Mouse (Mus musculus) layer of hippocampus, postnatal 10 days (tissue): ENCODE measurements around the gene Slc30a1. TPM values are rescaled to one million over a fixed set of nuclear protein-coding genes. Genes with fewer than 3 reads are reported as not detected.

Experiments used
- DNase-seq, 2 experiments: peaks; one replicate each; pipeline ENCODE4 v3.0.0; 2021; ENCODE audit warnings: low spot score in 2 of 2
- long read RNA-seq: library from polyadenylated mRNA; stranded (forward); transcript quantifications from one replicate; pipeline ENCODE4 v2.0.0, GENCODE M21; 2023
- total RNA-seq, 2 experiments: library from RNA; stranded (reverse); gene quantifications; 2 replicates each; pipeline ENCODE4 v1.2.3; 2021

Slc30a1 gene
- 10 to 100 TPM; 27.5 to 36.4 TPM for total RNA-seq
- long read RNA-seq, full-length matches to known transcripts = 13 of 17 reads
- long read RNA-seq, partial matches to known transcripts = 0 of 17 reads
- long read RNA-seq, other reads (novel, unspliced or antisense) = 4 of 17 reads

DNA sequence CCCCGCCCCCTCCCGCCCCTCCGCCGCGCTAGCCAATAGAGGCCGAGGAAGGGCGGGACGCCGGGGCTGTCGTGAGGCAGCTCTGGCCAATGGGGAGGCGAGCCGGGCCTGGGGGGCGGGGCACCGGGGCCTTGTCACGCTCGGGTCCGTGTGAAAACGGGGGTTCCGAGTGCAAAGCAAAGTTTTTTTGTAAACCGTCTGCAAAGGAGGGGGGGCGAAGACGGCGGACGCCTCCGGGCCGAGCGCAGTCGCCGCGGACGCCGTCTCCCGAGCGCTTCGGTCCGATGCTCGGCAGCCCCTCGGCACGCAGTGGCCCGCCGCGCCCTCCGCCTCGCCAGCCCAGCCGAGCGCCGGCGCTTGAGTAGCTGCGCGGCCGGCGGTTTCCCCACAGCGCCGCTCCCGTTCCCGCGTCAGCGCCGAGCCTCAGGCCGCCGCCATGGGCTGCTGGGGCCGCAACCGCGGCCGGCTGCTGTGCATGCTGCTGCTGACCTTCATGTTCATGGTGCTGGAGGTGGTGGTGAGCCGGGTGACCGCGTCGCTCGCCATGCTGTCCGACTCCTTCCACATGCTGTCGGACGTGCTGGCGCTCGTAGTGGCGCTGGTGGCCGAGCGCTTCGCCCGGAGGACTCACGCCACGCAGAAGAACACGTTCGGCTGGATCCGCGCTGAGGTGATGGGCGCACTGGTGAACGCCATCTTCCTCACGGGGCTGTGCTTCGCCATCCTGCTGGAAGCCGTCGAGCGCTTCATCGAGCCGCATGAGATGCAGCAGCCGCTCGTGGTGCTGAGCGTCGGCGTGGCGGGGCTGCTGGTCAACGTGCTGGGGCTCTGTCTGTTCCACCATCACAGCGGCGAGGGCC lies at the start of gene Slc30a1:
Slc30a1 (plus strand) TSS at position 197 of the 860 bp plus-strand sequence.
- DNase-seq = peak; percentile 99 to 100

DNA sequence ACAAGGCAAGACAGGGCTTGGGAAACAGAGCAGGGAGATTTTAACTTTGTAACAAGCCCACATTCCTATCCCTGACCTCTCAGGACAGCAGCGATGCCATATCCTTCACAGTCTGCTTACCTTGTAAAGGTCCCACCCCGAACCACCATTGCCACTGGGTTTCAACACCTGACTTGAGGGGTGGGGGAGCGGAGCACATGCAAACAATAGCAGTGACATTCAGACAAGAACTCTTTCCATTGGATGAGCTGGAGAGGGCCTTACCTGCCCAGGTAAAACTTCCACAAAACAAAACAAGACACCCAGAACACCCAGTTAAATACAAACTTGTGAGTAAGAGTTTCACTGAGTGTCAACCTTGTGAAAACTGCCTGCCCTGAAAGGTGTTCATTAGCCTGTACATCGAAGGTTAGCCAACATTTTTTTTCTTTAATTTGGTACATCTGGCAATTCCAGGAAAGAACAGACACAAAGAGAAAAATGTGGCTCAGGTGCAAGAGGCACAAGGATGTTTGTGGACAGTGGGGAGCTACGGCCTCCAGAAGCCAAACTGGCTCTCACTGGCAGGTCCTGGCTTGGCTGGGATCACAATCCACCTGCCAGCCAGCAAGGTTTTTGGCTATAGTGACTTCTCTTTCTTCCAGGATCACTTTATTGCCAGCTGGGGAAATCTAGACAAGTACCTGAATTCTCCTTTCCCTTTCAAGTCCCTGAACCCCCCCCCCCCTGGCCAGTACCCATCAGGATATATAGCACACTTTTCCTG lies 49.5 kb upstream of the Slc30a1 start:
- DNase-seq = no peak

DNA sequence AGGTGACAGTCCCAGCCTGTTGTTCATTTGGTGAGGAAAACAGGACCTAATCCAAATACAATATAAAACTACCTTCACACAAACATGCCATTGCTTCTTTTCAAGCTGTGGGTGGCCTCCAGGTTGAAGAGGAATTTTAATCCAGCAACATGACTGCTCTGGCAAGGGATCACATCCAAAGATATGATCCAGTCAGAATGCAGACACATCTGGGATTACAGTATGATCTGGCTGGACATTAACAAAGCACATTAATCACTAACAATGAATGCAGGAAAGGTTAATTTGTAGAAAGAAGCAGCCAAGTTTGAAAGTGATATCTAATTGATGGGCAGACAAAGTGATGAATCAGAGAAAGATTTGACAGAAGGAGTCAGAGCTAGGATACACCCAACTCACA lies 48.4 kb upstream of the Slc30a1 start:
- no peak for DNase-seq

- no peak for DNase-seq
Observed at GRCm38 (mm10) chr1:191859847-191860246, 46.7 kb upstream of the Slc30a1 start.

DNA sequence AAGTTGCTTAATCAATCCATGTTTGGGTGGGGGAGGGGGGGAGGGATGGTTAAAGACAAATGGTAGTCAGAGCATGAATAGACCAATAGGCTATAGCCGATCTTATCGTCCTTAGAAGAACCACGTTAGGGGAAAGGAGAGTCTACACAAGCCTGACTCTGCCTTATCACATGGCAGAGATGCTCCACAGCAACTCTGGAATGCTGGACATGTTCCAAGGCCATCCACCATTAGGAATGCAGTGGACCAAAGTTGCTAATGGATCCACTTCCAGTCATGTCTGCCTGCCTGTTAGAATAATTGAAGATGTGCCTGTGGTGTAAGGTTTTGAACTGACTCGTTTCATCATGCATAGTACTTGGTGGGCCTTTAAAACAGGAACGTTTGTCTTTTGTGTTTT lies 45.3 kb upstream of the Slc30a1 start:
- DNase-seq = no peak

- peak; percentile 45 to 49 for DNase-seq
Observed at GRCm38 (mm10) chr1:191863833-191864550, 42.6 kb upstream of the Slc30a1 start.

DNA sequence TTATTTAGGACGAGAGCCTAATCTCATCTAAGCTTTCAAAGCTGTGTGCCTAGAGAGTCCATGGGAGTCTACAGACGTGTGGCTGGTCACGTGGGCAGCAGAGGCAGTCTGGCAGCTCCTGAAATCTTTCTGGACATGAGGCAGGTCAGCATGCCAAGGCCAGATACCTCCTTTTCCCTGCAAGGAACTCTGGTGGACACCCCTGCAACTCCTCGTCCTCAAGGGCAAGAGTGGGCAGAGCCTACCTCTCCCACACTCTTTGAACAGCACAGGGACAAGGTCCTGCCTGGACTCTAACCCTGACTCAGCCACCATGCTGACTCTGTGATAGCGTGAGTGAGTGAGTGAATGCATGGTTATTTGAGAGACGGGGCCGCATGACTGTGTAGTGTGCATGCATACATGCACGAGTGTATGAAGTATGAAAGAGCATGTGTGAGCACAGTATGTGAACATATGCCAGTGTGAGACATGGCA lies 42.0 kb upstream of the Slc30a1 start:
- DNase-seq = no peak

GRCm38 (mm10) chr1:191872076-191872710 lies 34.4 kb upstream of the Slc30a1 start:
- DNase-seq = no peak

DNA sequence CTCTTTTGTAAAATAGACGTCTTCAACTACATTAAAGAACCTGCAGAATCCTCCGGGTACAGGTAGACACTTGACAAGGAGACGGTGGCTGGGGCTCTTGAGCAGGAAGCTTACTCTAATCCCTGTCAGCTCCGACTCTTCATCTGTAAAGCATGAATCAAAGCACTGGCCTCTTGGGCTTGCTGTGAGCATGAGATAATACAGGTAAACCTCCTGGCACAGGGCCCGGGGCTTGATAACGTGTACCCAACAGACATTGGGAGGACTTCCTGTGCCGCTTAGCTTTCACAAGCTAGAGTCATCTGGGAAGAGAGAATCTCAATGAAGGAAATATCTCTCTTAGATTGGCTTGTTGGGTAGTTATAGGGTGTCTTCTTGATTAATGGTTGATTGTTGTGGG lies 31.6 kb upstream of the Slc30a1 start:
- no peak for DNase-seq

DNA sequence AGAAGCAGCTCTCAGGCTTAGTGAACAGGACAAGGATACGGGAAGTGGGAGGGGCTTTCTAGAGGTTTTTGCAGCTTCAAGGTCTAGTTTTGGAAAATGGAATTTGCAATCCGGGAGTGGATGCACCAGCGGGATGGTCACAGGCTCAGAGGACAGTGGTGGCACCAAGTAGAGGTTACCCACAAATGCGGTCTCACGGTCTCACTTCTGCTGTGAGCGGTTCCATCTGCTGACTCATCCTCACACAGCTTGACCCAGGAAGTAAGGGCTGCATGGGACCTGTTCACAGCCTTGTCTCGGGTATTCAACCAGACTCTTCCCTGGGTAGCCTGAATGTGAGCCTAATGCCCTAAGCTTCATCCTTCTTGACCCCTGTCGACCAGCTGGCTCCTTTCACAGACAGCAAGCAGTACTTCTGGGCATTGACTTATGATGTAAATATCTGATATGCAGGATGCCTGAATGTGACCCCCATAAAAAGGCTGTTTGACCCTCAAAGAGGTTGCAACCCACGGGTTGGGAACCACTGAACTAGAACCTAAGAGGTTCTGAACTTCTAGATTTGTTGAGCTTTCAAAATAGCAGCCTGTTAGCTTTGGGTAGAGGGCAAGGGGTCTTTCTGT lies 30.8 kb upstream of the Slc30a1 start:
- DNase-seq = no peak

- DNase-seq = no peak
Observed at GRCm38 (mm10) chr1:191877681-191878080, 28.9 kb upstream of the Slc30a1 start.

DNA sequence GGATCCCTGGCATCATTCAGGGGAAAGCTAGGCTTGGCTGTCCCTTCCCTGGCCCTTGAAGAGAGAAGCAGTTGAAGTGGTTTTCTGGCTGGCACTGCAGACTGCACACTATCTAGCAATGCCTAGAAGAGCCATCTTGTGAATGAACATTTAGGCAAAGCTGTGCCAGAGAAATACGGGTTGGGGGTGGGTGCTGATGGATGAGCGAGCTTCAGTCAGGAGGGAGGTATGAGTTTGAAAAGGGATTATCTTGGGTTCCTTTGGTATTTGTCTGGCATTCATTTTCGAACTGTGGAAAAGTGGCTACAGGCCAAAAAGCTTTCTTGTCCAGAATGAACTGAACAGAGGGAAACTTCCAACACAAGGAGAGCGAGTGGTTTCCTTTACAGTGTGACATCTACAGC lies 28.0 kb upstream of the Slc30a1 start:
- peak; percentile 32 for DNase-seq

DNA sequence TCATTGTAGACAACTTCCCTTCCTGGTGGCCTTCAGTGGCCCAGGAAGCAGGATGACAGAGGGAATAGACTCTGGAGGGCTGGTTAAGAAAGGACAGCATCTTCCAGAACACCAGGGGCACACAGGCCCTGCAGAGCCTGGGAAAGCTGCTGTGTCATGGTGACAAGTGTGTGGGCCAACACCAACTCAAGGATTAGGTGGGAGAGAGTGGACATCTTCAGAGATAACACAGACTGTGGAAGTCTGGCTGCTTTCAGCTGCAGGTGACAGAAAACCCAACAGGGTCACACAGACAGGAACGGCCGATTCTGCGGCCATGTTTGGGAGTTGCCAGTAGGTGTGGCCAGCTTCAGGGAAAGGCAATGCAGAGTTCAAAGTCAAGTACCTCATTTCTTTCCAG lies 26.3 kb upstream of the Slc30a1 start:
- no peak for DNase-seq

DNA sequence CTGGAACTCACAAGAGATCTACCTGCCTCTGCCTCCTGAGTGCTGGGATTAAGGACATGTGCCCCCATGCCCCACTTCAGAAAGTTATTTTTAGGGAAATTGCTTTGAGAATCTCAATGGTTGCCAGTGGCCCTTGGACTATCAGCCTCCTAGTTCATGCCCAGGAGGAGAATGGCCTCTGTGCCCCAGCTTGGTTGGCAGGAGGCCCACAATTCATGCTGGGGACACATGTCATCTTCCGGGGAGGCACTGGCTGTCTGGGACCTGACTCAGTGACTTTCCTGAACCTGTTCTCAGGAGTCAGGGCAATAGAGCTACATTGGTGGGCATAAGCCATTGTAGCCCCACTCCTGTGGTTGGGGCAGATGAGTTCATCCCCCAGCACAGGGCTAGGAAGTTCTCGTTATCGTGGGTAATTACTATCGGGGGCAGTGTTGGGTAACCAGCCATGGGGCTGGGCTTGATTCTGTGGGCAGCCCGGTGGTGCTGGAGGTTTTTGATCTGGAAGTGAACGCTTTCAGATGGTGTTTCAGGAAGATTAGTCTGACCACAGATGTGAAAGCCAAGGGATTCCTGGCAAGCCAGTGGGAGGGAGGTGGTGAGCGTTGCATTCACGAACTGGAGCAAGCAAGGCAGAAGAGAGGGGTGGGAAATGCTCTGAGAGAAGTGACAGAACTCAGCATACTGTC lies 25.5 kb upstream of the Slc30a1 start:
- DNase-seq = no peak

GRCm38 (mm10) chr1:191881663-191882062 lies 24.9 kb upstream of the Slc30a1 start:
- DNase-seq = no peak

DNA sequence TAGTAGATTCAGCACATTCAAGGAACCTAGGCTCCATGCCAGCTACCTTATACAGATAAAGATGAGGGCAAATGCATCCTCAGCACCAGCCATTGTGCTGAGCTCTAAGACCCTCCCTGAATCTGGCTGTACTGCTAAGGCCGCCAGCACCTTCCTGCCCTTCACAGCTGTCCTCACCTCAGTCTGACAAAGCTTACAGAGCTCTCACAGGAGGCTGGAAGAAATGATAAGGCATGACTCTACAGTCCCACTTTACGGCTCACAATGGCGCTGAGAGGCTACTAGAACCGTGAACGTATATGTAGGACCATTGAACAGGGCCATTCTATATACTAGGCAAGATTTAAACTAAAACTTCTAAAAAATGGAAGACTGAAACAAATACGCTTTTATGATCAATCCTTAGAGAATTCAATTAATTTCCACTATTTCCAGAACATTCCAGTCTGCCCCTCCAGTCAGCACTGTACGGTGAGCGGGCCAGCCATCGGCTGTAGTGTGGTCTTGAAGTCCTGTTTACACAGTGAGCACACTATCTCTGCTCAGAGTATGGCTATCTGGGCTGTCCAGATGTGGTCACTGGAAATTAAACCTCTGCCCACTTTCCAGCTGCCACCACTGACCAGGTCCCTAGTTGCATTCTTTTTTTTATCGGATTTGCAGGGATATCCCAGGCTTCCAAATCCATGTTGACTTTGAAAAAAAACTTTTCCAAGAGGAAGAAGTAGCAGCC lies 23.9 kb upstream of the Slc30a1 start:
- no peak for DNase-seq

DNA sequence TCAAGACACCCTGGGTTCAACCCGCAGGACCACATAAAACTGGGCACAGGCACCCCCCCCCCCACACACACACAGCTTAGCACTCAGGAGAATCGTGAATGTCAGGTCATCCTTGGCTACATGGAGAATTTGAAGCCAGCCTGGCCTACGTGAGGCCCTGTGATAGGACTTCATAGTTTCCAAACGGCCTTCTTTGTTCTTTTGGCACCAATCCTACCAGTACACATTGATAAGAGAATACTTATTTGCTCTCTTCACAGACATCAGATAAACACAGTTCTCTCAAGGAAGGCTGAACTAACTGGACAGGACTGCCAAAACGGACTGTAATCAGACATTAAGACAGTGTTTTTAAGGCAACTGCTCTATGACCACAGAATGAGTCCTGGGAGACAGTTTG lies 22.9 kb upstream of the Slc30a1 start:
- DNase-seq = no peak

- DNase-seq = no peak
Observed at GRCm38 (mm10) chr1:191891912-191892311, 14.7 kb upstream of the Slc30a1 start.

- peak; percentile 23 to 31 for DNase-seq
Observed at GRCm38 (mm10) chr1:191894386-191894785, 12.2 kb upstream of the Slc30a1 start.
